Mouse (Mus musculus) mesoderm, embryonic 11.5 days (tissue): ENCODE results near the gene Copa.
A peak's percentile ranks its signal among the peaks of the same experiment; 100 is the strongest.

Source experiments
- DNase-seq: peaks from one replicate; pipeline ENCODE4 v3.0.0-alpha.2; 2012; ENCODE audit warnings: low read depth, low spot score

Gene Copa

DNA sequence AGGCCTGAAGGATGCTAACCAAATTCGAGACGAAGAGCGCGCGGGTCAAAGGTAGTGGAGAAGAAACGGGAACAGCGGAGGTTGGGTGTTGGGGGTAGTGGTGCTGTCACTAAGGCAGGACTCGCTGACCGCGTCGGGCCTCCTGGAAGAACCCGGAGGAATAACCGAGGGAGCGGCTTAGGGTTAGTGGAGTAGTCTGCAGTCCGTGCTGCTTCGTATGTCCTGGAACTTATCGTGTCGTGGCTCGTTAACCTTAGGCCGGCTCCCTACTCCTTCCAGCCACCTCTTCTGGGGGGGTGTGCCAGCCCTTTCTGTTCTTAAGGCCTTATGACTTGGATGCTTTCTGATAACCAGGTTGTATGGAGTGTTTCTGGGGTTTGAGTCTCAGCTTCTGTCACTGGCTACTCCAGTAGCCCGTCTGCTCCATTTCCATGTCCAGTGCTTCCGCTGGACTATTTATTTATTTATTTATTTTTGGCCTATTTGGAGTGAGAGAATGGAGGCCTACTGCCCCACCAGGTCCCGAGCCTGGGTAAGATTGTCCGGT lies 643 bp downstream of the Copa start:
- DNase-seq, result no peak

GRCm38 (mm10) chr1:172093522-172093921 lies 11.2 kb downstream of the Copa start:
- no peak for DNase-seq

DNA sequence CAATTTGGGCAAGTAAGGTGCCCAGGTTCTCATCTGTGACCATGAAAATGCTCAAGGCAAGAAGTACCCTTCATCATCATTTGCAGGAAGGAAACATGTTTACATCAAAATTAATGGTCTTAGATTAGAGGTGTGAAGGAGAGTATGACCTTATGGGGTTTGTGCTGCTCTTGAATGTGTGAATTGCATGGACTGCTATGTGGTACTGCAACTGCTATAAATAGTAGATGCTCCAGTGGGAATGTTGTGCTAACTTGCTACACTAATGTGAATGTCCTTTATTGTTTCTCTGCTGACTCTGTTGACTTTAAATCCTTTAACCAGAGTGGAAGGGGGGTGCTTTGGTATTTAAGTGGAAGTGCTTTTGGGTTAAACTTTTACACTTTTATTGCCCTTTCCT lies 12.0 kb downstream of the Copa start:
- no peak for DNase-seq

- DNase-seq, result peak; percentile 17
Observed at GRCm38 (mm10) chr1:172095202-172095601, 12.9 kb downstream of the Copa start.

DNA sequence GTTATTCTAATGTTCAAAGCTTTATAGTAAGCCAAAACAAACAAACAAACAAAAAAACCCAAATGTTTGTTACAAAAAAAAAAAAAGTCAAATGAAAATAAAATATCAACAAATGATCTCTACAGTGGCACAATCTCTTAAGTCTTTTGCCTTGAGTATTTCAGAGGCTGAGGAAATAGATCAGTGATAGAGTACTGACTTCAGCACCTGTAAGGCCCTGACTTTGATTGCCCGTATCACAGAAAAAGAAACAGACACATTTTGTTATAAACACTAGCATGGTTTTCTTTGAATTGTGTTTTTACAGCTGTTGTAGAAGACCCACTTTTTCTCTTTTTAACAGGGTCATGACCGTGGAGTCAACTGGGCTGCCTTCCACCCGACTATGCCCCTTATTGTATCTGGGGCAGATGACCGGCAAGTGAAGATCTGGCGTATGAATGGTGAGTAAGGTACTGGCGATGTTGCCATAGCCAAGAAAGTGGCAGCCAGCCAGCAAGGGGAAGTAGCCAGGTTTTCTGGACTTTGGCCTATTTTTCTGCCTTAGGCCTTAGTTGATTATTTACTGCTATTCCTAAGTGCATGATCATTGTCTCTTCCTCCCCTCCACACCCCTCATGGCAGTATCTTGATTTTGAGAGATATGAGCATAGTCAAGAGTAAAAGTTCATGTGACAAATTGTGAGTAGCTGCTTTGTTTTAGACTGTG lies 17.1 kb downstream of the Copa start:
- DNase-seq, result no peak

DNA sequence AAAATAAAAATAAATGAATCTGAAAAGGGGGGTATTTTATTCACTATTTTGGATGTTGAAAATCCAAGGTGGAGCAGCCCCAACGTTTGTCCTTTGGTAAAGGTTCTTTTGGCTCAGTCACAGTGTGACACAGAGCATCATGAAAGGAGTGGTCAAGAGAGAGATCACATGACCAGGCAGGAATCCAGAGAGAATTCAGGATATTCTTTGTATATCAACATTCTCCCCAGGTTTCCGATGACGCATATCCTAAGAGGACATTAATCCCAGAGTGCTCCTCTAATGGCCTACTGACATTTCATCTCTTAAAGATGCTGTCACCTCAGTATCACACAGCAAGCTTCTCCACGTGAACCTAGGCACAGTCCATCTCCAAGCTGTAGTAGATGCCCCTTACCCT lies 21.3 kb downstream of the Copa start:
- no peak for DNase-seq

DNA sequence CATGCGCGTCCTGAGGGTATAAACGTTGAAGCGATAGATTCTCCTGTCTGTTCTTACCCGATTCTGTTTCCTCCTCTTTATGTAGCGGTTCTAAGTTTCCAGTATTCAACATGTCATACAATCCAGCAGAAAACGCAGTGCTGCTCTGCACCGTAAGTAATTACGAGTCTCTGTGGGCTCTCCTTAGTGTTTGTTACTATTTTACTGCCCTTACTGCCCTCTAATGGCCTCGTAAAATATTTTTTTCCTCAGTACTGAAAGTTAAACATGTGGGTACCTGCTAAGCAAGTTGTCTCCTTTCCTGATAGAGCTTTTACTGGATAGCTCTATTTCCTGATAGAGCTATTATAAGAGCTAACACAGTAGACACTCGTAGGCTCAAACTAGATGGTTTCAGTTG lies 22.8 kb downstream of the Copa start:
- DNase-seq, result no peak

- DNase-seq, result no peak
Observed at GRCm38 (mm10) chr1:172107777-172108477, 25.6 kb downstream of the Copa start.

GRCm38 (mm10) chr1:172116948-172117347 lies 34.6 kb downstream of the Copa start:
- DNase-seq, result no peak

- no peak for DNase-seq
Observed at GRCm38 (mm10) chr1:172119100-172119499, 36.8 kb downstream of the Copa start.

GRCm38 (mm10) chr1:172119720-172120119 lies 37.4 kb downstream of the Copa start:
- DNase-seq, result peak; percentile 75

GRCm38 (mm10) chr1:172122671-172123070 lies 40.3 kb downstream of the Copa start:
- no peak for DNase-seq

DNA sequence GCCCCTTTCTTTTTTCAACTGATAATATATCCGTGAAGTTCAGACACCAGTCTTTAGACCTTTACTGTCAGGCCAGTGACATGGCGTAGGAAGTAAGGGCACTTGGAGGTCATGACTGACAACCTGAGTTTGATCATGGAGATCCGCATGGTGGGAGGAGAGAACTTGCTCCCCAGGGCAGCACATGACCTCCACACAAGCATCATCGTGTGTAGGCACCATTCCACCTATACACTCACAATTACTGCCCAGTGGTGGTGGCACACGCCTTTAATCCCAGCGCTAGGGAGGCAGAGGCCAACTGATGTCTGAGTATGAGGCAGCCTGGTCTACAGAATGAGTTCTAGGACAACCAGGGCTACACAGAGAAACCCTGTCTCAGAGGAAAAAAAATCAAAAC lies 42.2 kb downstream of the Copa start:
- DNase-seq, result no peak

DNA sequence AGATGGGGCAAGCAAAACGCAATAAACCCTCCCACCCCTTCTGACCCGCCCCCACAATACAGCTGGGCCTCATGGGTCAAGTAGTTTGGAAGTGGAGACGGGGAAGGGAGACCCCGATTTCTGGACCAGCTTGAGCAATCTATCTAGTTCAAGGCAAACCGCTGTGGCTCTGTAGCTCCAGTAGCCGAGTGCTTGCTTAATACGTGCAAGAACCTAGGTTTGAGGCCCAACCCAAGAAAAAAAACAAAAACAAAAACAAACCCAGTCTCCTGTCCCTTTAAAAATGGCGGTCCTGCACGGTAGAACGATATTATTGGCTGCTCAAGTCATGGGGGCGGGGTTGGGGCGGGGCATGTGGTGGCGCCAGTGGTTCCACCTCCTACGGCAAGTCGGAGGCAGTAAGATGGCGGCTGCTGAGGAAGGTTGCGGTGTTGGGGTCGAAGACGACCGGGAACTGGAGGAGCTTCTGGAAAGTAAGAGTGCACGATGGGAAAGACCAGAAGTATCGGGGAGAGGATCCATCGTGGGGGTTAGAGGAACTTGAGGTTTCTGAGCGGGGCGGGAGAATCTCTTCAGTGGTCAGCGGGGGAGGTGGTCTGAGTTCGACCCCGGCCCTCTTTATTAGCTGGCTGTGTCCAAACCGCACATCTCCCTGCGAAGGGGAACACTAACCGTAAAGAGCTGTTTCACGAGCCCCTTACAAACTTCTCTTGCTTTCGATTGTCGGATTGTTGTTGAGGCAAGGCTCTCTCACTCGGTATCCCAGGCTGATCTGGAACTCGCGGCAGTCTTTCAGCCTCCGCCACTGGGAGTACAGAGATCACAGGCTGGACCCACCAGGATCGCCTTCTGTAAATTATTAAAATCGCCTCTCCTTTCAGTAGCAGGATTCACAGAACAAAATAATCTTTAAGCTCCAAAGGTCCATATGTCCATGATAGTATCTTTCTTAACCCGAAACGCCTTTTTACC lies 44.3 kb downstream of the Copa start, which contains the start of gene Pex19:
Gene Pex19, plus strand, starts transcription at position 380 of the 972 bp plus-strand sequence.
- peak; percentile 91 for DNase-seq

DNA sequence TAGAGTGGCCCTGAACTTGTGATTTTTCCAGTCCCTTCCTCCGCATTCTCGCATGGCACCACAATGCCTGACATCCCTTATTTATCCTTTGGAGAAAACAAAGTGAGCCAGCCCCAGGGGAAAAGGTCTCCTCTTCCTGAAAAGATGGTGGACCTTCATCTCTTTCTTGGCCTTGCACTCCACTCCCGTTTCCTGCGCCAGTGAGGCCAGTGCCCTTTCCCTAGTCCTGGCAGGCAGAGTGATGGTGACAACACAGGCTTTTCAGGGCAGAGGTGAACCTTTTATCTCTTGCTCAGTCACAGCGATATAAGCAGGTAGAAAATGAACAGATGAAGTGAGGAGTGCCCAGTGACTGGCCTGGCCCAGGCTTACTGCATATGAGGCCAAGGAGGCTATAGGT lies 45.2 kb downstream of the Copa start:
- no peak for DNase-seq

- DNase-seq, result no peak
Observed at GRCm38 (mm10) chr1:172128563-172128962, 46.2 kb downstream of the Copa start.

- no peak for DNase-seq
Observed at GRCm38 (mm10) chr1:172129108-172129507, 46.8 kb downstream of the Copa start.

- DNase-seq, result no peak
Observed at GRCm38 (mm10) chr1:172129780-172130179, 47.5 kb downstream of the Copa start.

DNA sequence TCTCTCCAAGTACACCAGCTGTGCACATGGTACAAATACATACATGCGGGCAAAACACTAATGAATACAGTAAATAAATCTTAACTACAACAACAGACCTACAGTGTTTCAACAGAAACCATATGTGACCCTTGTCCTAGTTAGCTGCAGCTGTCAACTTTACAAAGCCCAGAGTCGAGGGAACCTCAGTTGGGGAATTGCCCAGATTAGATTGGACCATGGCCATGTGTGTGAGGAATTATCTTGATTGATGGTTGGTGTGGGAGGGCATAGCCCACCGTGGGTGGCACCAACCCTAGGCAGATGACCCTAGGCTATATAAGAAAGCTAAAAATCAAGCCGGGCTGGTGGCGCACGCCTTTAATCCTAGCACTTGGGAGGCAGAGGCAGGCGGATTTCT lies 50.0 kb downstream of the Copa start:
- no peak for DNase-seq

- DNase-seq, result no peak
Observed at GRCm38 (mm10) chr1:172133535-172133934, 51.2 kb downstream of the Copa start.

DNA sequence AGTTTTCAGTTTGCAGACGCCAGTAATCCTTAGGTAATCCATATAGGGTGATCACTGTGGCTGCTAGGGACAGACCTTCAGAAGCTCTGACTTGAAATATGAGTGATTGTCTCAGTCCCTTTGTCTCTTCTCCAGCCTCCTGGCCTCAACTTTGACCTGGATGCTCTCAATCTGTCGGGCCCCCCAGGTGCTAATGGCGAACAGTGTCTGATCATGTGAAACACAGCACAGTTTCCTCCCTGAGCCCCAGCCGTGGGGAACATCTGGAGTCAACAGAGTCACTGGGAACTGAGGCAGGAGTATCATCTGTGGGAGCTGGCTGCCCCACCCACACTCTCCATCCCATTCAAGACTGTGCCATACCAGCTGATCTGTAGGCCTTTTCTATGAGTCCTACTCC lies 51.7 kb downstream of the Copa start:
- DNase-seq, result no peak

DNA sequence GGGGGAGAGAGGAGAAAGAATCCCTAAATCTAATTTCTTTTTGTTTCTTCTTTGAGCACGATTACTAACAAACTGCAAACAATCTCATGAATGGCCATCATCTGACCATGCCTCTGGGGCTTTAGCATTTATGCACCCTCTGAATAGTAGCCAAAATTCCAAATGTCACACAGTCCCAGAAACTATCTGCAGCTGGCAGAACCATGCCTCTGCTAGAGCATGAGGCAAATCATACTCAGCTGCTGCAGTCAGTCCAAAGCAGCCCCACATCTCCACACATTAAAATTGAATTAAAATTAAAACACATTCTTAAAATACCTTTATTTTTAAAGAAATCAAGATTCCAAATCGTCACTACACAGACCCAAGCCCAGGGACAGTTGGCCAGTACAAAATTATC lies 57.8 kb downstream of the Copa start:
- DNase-seq, result no peak
